Mouse (Mus musculus) small intestine, adult 2 months (tissue): ENCODE results near the gene Cyb561.

Experiments used
- CTCF ChIP-seq: fragments of 200-500 bp; IDR thresholded peaks from 2 replicates; pipeline ENCODE4 v1.5.1; 2012; ENCODE audit warnings: low read depth, mild to moderate bottlenecking, control low read depth, inconsistent platforms, low read length, moderate library complexity, mixed read lengths; ENCODE audit not compliant: insufficient replicate concordance, insufficient read length; ENCODE audit errors: extremely low read depth
- POLR2A ChIP-seq: fragments of 200-500 bp; IDR thresholded peaks from 2 replicates; pipeline ENCODE4 v1.6.1; 2012; ENCODE audit warnings: low read depth, mild to moderate bottlenecking, control low read depth, inconsistent platforms, low read length, moderate library complexity

DNA sequence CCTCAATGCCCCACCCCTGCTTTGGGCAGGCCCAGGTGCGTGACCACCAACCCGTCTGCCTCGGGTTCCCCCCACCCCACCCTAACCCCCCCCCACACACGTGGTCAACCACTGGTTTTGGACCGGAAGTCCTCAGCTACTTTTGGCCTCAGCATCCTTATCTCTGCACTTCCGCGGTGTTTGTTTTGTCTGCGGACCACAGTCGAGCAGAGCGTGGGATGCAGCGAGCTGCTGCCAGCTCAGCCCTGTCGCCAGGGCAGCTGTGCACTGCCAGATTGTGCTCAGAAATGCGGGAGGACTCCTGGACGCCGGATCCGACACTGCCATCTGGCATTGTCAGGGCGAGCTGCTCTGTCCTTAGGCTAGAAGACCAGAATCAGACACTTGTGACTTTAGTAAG is 6.2 kb upstream of the Cyb561 start:
- TF ChIP-seq CTCF (no peak), POLR2A (no peak)
